Mouse (Mus musculus) cerebellum, adult 9-11 months (tissue): ENCODE results near the gene Lnx2.

Experiments used
- DNase-seq: peaks from one replicate; pipeline ENCODE4 v3.0.0; 2022

The Lnx2 gene

DNA sequence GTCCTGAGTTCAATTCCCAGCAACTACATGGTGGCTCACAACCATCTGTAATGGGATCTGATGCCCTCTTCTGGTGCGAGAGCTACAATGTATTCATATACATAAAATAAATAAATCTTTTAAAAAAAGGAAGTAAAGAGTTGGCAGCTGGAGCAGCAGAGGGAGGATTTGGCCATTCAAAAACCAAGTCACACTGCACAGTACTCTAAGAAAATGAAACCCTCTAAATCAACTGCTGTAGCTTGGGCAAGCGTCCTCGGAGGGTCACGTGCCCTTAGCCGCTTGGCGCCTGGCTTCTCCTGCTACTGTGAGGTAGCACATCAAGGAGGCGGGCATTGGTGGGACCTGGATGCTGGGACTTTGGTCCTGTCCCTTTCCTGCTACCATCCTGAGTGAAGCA lies 61.2 kb downstream of the Lnx2 start:
- no peak for DNase-seq

DNA sequence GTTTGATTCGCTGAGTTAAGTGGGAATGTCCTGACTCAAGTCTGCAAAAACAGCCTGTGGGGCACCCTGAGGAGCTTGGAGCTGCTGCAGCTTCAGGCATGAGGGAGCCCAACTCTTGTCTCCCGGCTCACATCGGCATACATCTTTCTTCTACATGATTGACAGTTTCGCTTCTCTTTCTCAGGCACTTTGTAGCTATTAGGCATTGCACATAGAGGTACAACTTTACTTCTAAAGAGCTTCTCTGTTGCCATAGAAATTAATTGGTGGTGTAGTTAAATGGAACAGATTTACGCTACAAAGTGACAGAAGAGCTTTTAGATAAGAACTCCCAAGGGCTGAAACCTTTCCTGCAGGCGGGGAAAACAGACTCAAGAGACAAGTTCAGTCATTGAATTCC lies 62.5 kb downstream of the Lnx2 start:
- DNase-seq: no peak

DNA sequence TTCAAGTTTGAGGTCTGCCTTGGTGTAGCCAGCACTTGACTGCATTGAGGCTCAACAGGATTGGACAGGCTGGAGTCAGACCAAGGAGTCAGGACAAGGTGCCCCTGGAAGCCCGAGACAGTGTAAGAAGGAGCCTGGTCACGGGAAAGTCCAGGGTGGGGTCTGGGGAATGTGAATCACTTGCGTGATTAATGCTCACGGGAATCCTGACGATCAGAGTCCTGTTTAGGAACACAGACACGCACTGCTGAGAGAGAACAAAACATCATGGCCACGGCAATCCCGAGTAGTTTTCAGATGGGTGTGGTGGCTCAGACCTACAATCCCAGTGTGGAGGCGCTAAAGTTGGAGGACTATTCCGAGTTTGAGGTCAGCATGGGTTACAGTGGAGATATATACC lies 65.1 kb downstream of the Lnx2 start:
- no peak for DNase-seq

DNA sequence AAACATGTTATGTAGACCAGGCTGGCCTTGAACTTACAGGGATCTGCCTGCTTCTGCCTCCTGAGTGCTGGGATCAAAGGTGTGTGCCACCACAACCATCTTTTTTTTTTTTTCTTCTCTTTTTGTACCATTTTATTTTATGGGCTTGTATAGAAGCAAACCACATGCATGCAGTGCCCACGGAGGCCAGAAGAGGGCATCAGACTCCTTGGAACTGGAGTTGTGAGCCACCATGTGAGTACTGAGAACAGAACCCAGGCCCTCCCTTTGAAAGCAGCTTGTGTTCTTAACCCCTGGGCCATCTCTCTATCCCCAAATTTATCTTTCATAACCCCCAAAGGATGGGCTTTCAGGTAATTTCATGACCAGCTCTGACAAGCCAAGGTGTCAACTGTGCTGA lies 73.1 kb downstream of the Lnx2 start:
- DNase-seq: no peak

DNA sequence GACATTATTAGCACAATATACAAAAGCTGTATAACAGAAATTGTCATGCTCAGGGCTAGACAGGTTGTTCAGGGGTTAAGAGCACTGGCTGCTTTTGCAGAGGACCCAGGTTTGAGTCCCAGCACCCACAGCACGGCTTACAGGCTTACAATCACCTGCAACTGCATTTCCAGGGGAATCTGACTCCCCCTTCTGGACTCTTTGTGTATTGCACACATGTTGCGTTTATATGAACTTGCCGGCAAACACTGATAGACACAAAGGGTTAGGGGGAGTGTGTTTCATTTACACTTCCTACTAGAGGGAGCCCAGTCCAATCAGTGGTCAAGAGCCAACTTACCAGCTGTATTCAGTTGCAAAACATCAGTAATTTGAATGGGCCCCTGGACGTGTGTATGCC lies 75.1 kb downstream of the Lnx2 start:
- DNase-seq: no peak

DNA sequence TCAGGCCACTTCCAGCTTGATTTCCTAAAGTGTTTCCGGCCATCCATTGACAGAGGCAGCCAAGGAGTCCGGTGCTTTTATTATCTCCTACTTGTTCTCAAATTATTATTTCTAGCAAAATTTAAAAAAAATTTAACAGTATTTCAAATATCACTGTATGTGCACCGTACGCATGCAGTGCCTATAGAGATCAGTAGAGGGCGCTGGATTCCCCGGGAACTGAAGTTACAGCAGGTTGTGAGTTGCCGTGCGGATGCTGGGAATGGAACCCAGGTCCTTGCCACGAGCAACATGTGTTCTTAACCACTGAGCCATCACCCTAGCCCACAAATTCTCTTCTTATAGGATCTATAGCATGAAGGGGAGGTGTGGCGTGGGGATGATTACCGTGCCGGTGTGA lies 77.6 kb downstream of the Lnx2 start:
- no peak for DNase-seq

DNA sequence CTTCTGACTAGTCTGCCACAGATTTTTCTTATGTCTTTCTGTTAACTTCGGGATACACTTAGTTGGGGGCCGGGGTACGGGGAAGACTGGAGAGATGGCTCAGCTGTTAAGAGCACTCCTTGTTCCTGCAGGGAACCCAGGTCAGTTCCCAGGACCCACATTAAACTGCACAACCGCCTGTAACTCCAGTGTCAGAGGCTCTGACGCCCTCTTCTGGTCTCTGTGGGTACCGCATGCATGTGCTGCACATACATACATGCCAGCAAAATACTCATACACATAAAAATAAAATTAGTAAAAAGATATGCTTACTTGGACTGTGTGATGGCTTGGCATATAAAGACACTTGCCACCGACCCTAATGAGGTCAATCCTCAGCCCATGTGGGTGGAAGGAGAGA lies 79.6 kb downstream of the Lnx2 start:
- DNase-seq: no peak

DNA sequence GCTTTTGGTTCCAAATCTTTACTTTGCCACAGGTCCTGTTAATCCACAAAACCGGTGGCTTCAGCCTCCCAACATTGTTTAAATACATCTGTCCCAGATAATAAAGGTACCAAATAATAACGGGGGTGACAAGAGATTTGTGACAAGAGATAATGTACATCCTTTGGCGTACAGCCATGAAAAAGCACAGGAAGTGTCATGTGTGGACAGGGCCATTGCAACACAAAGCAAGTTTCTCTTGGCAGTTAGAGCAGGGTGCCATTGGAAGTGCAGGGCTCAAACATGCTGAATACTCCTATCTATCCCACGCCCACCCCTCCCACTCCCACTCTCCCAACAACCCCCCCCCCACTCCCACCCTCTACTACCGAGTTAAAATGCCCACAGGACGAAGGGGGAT lies 81.4 kb downstream of the Lnx2 start:
- no peak for DNase-seq

DNA sequence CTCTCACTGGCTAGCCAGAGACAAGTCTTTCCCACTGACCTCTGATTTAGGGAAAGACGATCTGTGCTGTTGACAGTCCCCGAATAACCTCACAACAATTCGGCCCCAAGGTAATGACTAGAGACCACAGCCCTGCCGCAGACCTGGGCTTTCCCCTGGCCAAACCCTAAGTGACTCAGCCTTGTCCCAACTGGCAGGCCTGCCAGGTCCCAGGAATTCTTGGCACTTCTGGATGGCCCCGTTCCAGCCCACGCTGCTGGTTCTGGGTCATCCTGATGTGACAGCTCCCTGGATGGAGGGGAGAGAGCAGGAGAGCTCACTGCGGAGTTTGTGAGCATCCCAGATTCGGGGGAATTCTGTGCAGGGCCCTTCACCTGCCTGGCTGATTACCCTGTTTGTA lies 82.9 kb downstream of the Lnx2 start:
- no peak for DNase-seq

DNA sequence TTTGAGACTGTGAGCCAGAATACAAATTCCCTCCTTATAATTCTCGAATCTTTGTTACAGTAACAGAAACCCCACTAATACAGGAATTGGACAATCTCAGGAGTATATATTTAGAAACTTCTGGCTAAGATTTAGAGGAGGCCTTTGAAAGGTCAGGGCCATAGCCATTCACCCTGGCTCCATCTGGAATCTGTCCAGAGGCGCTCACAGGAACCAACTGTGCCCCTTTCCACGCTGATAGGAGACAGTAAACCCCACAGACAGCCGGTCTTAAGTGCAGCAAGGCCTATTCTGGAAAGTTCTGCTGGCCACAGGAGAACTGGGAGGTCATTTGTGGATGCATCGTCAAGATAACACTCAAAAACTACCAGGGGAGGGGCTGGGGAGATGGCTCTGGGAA lies 87.3 kb downstream of the Lnx2 start:
- DNase-seq: no peak

DNA sequence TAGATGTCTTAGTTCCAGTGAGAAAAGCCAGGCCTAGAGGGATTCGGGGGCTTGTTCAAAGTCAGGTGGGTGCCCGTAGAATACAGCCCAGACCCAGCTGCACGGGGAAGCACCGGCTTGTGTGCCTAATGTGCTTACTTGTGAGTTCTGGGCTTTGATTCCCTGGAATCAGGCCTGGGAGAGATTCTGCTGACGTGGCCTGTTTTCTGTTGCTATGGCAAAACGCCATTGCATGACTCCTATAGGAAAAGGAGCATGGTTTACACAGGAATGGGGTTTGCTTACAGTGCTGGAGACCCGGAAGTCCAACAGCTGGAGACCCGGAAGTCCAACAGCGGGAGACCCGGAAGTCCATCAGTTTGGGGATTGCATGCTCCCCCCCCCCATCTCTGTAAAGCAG lies 88.8 kb downstream of the Lnx2 start:
- DNase-seq: no peak

DNA sequence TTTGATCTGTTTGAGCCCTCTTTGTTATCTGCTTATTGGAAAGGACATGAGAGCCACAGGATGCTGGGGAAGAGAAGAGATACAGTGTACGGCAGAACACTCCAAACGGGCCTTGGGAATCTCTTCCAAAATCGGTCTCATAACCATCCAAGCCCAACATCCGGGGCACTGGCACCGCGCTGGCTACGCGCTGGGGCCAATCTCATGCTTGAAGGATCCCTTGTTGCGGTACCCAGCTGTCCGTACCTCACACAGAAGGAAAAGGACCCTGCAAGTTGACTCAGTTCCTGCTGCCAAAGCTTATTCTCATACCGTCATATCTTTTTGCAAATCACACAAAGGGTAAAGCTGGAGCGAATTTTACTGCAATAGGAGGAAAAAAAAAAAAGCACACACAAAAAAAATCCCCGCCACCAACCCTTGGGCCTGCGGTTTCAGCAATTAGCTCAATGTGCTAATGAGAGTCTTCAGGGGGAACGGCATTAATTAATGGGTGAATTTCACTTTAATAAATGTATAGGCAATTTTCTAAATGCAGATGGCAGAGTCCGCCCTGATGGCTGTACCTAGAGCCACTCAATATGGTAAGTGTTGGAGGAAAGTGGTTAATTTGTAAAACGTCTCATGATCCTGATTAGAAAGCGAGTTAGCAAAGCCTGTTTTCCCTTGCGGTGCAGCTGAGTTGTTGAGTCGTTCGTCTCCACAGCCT lies 90.5 kb downstream of the Lnx2 start:
- no peak for DNase-seq

DNA sequence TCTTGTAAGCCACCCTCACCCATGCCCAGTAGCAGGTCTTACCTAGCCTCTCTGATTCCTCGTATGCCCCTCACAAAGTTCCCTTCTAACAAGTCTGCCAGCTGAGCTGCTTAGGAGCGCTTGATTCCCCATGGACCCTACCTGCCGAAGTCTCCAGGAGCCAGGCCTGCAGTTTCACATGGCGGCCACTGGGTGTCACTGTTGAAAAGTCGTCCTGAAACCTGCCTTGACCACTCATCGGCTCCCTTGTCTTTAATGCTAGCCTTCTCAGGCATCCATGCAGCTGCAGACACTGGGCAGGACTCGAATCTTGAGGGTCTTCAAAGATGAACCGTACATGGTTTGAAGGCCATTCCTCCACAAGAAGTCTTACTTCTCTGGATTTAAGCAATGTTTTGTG lies 93.2 kb downstream of the Lnx2 start:
- peak; percentile 56 for DNase-seq

DNA sequence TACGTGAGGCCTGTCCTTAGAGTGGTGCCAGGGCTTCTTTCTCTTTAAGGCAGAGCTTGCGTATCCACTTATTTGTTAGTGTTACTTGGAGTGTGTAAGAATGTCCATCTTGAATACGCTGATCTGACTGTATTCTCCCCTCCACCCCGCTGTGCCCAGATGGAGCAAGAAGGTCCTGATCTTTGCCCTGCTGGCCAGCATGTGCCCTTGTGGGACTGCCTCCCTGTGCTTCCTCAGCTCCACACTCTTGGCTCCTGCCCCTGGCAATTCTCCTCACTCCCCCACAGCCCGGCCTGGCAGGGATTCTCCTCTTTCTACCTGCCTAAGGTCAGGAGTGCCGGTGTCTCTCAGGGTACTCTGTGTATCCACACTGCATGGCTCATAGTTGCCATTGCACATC lies 95.0 kb downstream of the Lnx2 start:
- no peak for DNase-seq

DNA sequence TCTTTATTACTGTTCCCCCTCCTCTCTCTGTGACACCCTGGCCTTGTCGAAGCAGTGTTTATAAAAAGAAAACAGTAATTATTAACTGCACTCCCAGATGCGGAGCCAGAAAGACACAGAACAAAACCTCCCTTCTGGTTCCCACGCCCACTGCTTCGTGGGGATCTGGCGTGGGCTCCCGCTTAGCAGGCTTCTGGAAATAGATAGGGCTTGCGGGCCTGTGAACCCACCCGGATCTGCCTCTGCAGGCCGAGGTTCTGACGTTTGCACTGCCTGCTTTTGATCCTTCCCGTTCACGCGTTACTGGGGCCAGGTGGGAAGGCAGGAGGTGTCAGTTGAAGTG lies 101.6 kb downstream of the Lnx2 start:
- no peak for DNase-seq

DNA sequence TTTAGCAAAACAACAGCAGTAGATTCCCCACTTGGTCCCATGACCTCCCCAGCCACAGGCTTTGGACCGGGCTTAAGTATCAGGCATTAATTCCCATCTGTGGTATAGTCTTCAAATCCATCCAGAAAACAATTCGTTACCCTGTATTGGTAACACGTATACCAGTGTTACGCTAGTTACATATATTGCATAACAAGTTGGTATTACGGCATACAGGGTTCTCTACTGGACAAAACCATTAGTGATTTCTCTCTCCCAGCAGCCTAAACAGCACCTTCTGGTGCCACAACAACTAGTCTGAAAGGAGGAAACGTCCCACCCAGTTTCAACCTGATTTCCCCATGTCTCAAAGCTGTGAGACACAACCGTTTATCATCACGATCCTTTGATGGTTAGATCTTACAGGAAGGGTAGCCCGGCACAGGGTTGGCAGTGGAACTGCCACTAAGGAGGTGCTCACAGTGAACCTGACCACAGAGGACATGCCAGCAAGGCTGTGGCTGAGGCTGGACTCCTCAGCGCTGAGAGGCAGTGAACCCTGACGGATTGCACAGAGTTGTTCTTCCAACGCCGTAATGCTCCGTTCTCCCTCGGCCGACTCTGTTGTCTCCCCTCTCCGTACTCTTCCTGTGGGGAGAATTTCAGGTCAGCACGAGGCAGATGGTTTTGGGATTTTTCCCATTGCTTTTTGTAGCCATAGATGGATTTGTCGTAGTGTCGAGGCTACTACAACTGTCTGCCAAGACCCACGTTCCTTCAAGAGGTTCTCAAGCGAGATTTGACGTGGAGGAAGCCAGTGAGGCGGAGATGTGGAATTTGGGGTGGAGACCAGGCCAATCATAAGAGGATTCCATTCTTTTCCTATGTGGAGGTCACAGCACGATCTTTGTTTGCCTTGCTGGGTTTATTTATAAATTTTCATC lies 102.3 kb downstream of the Lnx2 start:
- DNase-seq: no peak

DNA sequence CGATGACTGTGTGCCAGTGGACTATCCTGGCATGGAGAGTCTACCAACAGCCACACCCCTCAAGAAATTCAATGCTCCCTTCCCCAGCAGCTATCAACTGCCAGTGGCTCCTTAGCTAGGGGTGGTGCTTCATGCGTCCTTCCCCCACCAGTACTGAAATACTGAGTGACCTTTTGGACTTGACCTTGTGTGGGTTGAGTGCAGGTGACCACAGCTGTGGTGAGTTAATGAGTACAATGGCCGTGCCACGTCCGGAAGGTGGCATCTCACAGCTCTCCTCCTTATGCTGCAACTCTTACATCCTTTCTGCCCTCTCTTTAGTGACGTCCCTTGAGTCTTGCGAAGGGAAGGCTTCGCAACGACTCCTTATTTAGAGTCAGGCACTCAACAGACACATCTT lies 103.0 kb downstream of the Lnx2 start:
- DNase-seq: no peak

DNA sequence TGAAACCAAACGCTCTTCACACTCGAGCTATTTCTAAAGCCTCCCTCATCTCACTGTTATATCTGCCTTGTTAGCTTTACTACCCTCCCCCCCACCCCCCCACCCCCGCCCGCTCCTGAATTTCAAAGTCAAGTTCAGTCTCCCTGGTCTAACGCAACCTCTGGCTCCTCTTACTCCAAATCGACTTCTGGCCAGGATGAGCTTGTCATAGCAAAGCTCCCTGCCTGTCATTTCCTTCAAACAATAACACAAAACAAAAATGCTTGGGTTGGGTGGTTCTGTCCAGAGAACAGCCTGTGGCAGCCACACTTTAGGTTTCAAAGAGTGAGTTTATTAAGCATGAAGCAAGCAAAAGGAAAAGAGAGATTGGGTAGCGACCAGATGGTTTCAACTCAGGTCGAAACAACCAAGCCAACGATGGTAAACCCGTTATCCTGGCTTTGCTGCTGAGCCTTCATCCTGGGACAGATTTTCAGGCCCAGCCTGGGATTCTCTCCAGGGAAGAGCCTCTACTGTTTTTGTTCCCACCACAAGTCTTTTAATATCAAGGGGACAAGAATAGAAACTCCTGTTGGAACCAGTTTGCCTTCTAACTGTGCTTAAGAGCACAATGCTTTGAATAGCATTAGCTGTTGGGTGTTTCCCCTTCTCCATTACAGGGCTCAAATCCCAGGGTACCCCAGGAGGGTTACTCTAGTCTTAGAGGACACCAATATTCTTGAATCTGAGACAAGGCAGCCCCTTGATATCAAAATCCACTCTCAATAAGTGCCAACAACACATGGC lies 104.4 kb downstream of the Lnx2 start:
- DNase-seq: no peak

DNA sequence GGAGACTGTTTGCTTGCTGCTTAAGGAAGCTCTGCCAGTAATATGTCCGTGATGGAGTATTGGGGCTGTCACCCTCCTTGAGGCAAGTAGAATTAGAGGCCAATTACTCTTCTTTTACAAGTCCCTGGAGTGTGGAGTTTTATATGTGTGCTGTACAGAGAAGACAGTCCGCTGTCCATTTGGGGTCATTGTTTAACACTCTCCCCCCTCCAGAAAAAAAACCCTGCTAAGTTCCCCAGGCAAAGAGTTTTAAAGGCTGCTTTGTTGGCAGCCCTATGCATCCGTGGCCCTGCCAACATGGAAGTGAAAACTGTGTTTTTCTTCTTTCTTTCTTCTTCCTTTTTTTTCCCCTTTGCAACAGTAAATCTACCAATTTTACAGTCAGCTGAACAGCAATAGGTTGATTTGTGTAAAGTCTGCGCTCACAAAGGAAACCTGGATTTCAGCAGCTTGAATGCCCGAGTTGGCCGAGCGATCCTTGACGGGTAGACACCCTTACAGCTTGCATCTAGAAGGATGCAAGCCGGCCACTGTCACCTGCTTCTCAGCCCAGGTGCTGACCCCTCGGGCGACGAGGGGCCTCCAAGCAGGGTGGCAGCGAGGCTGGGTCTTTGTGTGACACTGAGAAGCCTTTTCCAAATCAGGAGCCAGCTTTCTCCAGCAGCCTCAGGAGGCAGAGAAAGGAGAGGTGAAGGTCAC lies 107.5 kb downstream of the Lnx2 start:
- no peak for DNase-seq
